Mouse (Mus musculus): ENCODE data around the gene Cnbp.

Cnbp gene

DNA sequence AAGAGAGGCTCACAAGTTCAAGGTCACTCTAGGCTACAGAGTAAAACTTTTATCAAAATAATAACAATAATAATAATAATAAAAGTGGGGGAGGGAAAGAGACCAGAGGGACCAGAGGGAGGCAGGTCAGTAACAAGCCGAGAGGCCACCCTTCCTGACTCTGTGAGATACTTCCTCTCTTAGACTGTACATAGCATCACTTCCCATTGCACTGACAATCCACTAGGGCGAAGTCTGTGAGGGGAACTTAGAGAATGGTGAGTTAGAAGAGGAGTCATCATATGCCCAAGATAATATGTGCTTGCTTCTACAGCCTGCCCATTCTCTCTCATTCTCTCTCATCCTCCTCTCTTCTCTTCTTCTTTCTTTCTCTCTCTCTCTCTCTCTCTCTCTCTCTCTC is 44.9 kb downstream of the Cnbp start:
- DNase-seq (ENCODE audit: low spot score), result no peak

DNA sequence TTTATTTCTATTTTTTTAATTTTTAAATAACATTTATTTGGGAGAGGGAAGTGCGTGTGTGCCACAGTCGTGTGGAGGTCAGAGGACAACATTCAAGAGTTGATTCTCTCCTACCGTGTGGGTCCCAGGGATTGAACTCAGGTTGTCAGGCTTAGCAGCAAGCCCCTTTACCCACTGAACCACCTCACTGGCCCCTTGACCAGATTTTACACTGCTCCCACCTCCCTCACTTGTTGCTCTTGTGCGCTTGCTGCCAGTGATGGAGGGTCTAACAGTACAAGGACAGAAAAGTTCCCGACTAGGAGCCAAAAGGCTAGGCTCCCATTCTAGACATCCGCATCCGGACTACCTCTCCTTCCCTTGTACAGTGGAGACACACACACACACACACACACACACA is 45.5 kb downstream of the Cnbp start:
- no peak for DNase-seq (ENCODE audit: low spot score)

DNA sequence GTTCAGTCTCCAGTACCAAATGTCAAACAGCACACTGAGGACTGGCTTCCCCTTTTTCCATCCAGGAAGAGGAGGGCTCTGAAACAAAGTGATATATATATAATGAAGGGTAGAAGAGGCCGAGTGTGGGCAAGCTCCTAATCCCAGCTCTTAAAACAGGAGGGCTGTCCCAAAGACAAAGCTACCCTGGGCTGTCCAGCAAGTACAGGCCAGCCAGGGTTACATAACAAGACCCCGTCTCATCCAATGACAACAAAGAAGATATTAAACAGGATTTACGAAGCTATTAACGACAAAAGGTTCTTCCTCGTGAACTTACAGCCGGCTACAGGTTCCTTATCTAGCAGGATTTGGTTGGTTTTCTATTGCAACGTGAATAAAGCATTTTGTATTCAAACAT is 46.0 kb downstream of the Cnbp start:
- DNase-seq (ENCODE audit: low spot score), result no peak

DNA sequence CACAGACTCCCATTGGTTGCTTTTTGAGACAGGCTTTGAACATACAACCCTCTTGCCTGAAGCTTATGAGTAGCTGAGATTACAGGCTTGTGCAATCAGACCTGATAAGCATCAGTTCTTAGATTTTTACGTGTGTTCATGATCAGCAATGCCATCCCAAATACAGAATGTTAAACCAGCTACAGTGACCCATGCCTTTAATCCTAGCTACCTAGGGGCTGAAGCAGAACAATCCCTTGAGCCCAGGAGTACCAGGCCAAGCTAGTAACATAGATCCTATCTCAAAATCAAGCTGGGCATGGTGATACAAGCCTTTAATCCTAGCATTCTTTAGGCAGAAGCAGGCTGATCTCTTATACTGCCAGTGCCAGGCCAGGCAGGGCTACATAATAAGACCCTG is 46.9 kb downstream of the Cnbp start:
- no peak for DNase-seq (ENCODE audit: low spot score)

DNA sequence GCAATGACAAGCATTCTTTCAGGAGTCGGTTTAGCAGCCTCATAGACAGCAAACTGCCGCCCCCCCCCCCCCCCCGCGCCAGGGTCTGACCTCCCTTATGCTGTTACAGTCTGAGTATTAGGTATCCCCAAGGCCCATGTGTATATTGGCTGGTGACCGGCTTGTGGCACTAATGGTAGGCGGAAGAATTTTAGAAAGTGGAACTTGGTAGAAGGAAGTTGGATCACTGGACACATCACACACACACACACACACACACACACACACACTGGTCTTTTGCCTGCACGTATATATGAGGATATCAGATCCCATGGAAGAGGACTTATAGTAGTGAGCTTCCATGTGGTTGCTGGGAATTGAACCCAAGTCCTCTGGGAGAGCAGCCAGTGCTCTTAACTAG is 48.4 kb downstream of the Cnbp start:
- no peak for DNase-seq (ENCODE audit: low spot score)

DNA sequence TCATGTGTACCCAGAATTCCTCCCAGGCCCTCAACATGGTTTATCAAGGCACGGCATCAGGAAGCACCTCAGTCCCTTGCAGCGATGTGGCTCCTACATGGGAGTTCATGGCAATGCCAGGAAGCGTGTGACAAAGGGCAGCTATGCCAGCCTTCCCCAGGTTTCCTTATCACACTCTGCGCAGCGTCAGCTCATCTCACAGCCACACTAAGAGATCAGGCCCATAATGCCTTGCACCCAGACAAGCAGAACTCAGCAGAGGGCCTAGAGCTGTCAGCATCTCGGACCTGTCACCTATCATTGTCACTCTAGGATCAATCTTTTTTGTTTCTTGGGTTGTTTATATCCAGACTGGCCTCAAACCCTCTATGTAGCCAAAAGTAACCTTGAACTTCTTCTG is 51.3 kb downstream of the Cnbp start:
- no peak for DNase-seq (ENCODE audit: low spot score)

DNA sequence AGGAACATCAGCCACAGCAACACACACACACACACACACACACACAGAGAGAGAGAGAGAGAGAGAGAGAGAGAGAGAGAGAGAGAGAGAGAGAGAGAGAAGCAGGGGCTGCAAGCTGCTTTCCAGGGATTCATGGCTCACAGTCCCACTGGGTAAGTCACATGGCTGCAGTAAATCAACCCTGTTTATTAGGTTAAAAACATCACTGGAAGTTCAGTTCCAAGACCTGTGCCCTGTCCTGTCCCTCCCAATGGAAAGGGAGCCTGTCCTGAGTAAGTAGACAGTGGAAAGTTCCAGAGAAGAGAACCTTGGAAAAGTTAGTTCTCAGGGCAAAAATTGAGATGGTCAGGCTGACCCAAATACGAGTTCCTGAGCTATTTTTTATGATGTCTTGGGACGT is 53.6 kb downstream of the Cnbp start:
- DNase-seq (ENCODE audit: low spot score), result no peak

DNA sequence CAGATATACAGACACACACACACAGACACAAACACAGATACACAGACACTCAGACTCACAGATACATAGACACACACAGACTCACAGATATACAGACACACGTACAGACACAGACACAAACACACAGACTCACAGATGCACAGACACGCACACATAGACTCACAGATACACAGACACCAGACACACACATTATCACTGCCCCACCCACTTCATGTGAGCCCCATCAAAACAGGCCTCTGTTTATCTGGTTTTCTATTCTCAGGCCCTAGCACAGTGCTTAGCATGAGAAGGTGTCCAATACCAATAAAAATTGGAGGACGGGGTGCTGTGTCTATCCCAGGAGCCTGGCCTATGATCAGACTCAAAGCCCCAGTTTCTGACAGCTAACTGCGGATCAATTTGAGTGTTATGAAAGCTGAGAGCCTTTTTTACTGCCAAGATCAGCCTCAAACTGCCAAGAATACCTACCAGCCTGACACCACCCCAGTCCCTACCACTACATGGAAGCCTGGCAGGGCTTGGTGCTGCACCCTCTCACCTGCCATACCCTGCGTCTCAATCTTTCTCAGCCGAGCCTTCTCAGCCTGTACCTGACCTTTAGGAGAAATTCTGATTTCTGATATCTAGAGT is 54.5 kb downstream of the Cnbp start:
- DNase-seq (ENCODE audit: low spot score), result no peak

DNA sequence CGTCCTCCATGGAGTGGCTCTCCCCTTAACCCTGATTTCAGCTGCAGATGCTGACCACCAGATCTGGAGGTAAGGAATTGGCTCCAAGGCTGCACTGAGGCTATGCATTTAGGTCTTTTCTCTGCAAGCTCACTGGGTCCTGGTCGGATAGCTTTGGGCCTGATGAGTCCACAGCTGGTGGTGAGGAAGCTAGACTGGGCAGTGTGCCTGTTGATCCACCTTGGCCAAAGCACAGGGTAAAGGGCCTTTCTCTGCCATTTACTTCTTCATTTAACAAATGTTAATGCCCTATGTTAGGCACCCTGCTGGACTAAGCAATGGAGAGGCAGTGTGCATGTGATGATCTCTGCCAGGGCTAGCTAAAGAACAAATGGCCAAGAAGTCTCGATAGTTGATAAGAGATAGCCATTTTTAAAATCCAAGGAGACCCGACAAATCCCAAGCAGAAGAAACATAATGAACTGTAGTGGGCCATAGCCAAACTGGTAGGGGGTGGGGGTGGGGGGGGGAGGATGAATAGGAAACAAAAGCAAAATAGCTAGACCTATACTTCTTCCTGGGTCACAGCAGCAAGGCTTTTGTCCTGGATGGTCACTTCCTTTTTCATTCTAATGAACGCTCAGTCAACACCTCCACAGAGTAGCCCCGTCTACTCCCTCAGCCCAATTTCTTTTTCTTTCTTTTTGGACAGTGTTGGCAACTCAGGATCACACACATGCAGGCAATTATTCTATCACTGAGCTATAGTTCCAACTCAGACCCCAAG is 55.3 kb downstream of the Cnbp start:
- DNase-seq (ENCODE audit: low spot score), result no peak

DNA sequence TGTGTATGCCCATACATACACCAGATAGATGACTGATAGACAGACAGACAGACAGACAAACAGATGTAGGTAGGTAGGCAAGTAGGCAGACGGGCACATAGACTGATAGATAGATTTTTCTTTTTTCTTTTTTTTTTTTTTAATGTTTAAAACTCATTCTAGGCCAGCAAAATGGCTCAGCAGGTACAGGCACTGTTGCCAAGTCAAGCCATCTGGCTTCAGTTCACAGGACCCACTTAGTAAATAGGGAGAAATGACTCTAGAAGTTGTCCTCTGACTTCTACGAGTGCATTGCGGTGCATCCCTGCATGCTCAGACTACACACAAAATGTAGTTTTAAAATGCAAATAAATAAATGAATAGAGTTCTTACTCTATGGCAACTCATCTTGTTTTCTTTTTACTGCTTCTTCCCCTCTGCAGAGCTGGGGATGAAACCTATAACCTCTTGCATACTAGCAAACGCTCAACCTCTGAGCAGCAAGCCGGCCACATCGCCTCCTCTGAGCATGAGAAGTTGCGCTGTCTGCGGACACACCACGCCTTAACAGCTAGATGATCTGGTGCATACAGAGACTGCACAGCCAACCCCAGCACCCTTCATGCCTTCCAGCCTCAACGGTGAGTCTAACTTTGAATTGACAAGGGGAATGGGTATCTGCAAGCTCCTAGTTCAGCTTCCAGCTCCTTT is 56.9 kb downstream of the Cnbp start:
- DNase-seq (ENCODE audit: low spot score), result no peak

All from embryo, embryonic 10.5 days (tissue).